In the genomic region with DNA sequence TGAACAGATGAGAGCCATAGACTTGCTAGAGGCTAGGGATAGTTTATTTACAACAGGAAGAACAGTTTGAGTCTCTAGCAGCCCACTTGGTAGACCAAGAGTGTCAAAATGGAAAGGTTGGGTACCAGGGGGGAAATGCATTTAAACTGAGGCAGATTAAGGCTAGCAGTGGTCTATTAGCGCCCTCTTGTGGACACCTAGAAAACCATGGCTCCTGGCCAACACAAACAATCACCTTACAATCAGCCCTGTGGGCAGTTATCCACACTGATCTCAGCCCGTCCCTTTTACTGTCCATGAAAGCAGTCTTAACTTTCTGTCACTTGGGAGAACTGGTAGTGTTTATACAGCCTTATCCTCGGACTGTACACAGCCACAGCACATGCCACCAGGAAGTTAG, we compare ENCODE assay signal across 9 mouse cellular contexts. TPM values are rescaled to one million over a fixed set of nuclear protein-coding genes. Genes with fewer than 3 reads are reported as not detected.
DNase-seq lines count a peak whose midpoint lies in the region; ATAC-seq and TF ChIP-seq lines count a peak whose summit lies in the region.
"Had no signal": no experiment of that assay in that cellular context is flagged by ENCODE, and none has a peak within 500 bp of the region (broad histone marks: within the 10 kb centered on the region; RNA-seq: fewer than 3 reads in every experiment).

No protein-coding gene starts in this region.

- 4% methylated on average over 3 of the region's 3 CpGs for WGBS in kidney, adult 2 months
- WGBS in kidney, embryonic 15.5 days = 5% methylated on average over 3 of the region's 3 CpGs
- 4% methylated on average over 3 of the region's 3 CpGs for WGBS in heart, postnatal 0 days
- 2% methylated on average over 3 of the region's 3 CpGs for WGBS in stomach, embryonic 14.5 days

- no peak overlapping the region for H3K4me2 ChIP-seq in kidney, embryonic 15.5 days
- no peak overlapping the region for H3K4me2 ChIP-seq in heart, postnatal 0 days (ENCODE audit: low read depth, low read length)
- no peak overlapping the region for H3K4me2 ChIP-seq in stomach, embryonic 14.5 days (replicated peaks; ENCODE audit: low read depth, low read length)

- TF ChIP-seq EP300 in heart, postnatal 0 days (IDR thresholded peaks at IDR 0.05; ENCODE audit: low read depth) = no peak

- H3K36me3 ChIP-seq in kidney, adult 2 months (ENCODE audit: control insufficient read depth, insufficient read depth, low read length) = 0 out of 2 replicates have a peak, but pooled peaks cover 1% of the 10 kb centered on the region
- H3K36me3 ChIP-seq in kidney, embryonic 15.5 days = peaks cover 26% of the 10 kb centered on the region
- peaks cover 27% of the 10 kb centered on the region for H3K36me3 ChIP-seq in heart, postnatal 0 days (replicated peaks; ENCODE audit: control insufficient read depth, insufficient read depth, low read length)
- H3K36me3 ChIP-seq in stomach, embryonic 14.5 days (ENCODE audit: control insufficient read depth, insufficient read depth, low read length) = peaks cover 21% of the 10 kb centered on the region

- DNase-seq in kidney, adult 2 months = peak; percentile 75
- peak; percentile 58 for DNase-seq in adrenal gland, adult 2 months
- peak; percentile 73 for DNase-seq in embryo, embryonic 9.5 days (ENCODE audit: extremely low spot score)
- peak; percentile 35 for DNase-seq in heart, postnatal 0 days (ENCODE audit: low spot score)
- DNase-seq in layer of hippocampus, adult 9-11 months = peak; percentile 43

- H3K27me3 ChIP-seq in kidney, adult 2 months (replicated peaks; ENCODE audit: control insufficient read depth, insufficient read depth, low read length) = no peaks in the 10 kb centered on the region
- no peaks in the 10 kb centered on the region for H3K27me3 ChIP-seq in kidney, embryonic 15.5 days
- no peaks in the 10 kb centered on the region for H3K27me3 ChIP-seq in heart, postnatal 0 days (ENCODE audit: control insufficient read depth, insufficient read depth, low read length)
- H3K27me3 ChIP-seq in stomach, embryonic 14.5 days (ENCODE audit: control insufficient read depth, insufficient read depth, low read length) = no peaks in the 10 kb centered on the region

- no peak overlapping the region for H3K27ac ChIP-seq in kidney, adult 2 months (ENCODE audit: insufficient read depth, low read depth, low read length)
- no peak overlapping the region for H3K27ac ChIP-seq in kidney, embryonic 15.5 days
- no peak overlapping the region for H3K27ac ChIP-seq in heart, postnatal 0 days (ENCODE audit: low read depth)
- no peak overlapping the region for H3K27ac ChIP-seq in stomach, embryonic 14.5 days (ENCODE audit: low read length)

- TF ChIP-seq CTCF in kidney, adult 2 months (conservative IDR thresholded peaks at IDR 0.05; ENCODE audit: insufficient read depth, insufficient read length, low read depth, low read length) = peak; percentile 85
- TF ChIP-seq CTCF in heart, postnatal 0 days (IDR thresholded peaks at IDR 0.05; ENCODE audit: low read depth) = peak; percentile 82

- H3K9me3 ChIP-seq in kidney, embryonic 15.5 days (replicated peaks) = no peaks in the 10 kb centered on the region
- H3K9me3 ChIP-seq in heart, postnatal 0 days (replicated peaks; ENCODE audit: control insufficient read depth, low read length) = no peaks in the 10 kb centered on the region
- no peaks in the 10 kb centered on the region for H3K9me3 ChIP-seq in stomach, embryonic 14.5 days (ENCODE audit: control insufficient read depth, low read depth, low read length)

- no peak for TF ChIP-seq POLR2A in kidney, adult 2 months (IDR thresholded peaks at IDR 0.05; ENCODE audit: low read depth, low read length)

- no peak overlapping the region for H3K9ac ChIP-seq in kidney, embryonic 15.5 days
- no peak overlapping the region for H3K9ac ChIP-seq in heart, postnatal 0 days (replicated peaks; ENCODE audit: low read depth, low read length)
- no peak overlapping the region for H3K9ac ChIP-seq in stomach, embryonic 14.5 days (replicated peaks; ENCODE audit: low read depth, low read length)

- ATAC-seq in kidney, embryonic 15.5 days (replicated peaks; ENCODE audit: low FRiP score) = no peak
- ATAC-seq in heart, postnatal 0 days (ENCODE audit: insufficient read depth, low read depth) = peak; percentile 1; the same call in 1 of the 2 replicates
- peak; percentile 51 for ATAC-seq in megakaryocyte progenitor cell, adult 5-6 weeks (replicated peaks; ENCODE audit: poor library complexity)
- peak; percentile 43; the same call in 1 of the 2 replicates for ATAC-seq in stomach, embryonic 14.5 days (ENCODE audit: insufficient number of reproducible peaks, insufficient read depth, low FRiP score, low read depth)

- no peak overlapping the region for H3K4me3 ChIP-seq in kidney, adult 2 months (ENCODE audit: insufficient read depth, low read depth, low read length)
- no peak overlapping the region for H3K4me3 ChIP-seq in kidney, embryonic 15.5 days (replicated peaks)
- H3K4me3 ChIP-seq in heart, postnatal 0 days (ENCODE audit: low read depth, low read length) = no peak overlapping the region
- no peak overlapping the region for H3K4me3 ChIP-seq in stomach, embryonic 14.5 days (ENCODE audit: low read depth, low read length)
- H3K4me3 ChIP-seq: myocyte had no signal

- no peaks in the 10 kb centered on the region for H3K4me1 ChIP-seq in kidney, adult 2 months (ENCODE audit: control insufficient read depth, insufficient read depth, low read length)
- peaks cover 18% of the 10 kb centered on the region for H3K4me1 ChIP-seq in kidney, embryonic 15.5 days
- 0 out of 2 replicates have a peak, but pooled peaks cover 4% of the 10 kb centered on the region for H3K4me1 ChIP-seq in heart, postnatal 0 days (ENCODE audit: control insufficient read depth, insufficient read depth)
- H3K4me1 ChIP-seq in stomach, embryonic 14.5 days (ENCODE audit: control insufficient read depth, insufficient read depth, low read length) = peaks cover 9% of the 10 kb centered on the region; the same call in 1 of the 2 replicates

RNA-seq across cellular contexts. Expression of gene Eif1b, which starts 4.7 kb away (rescaled TPM):
- 40.7 and 41.0 TPM in 2 replicates for polyA plus RNA-seq in kidney, adult 2 months (2012; rRNA removed)
- polyA plus RNA-seq in kidney, embryonic 15.5 days (2015; fragmentation: Nextera tagmentation; extraction: Ambion mirVana) = 158 and 175 TPM in 2 replicates
- 10 to 100 TPM; 55.4 to 59.7 TPM for total RNA-seq in adrenal gland, adult 2 months (2021)
- polyA plus RNA-seq in adrenal gland, adult 2 months (2012; rRNA removed) = 105 and 114 TPM in 2 replicates
- total RNA-seq in heart, postnatal 0 days (2014; rRNA removed; ENCODE audit: low replicate concordance) = 50.9 and 65.9 TPM in 2 replicates
- 136 and 137 TPM in 2 replicates for polyA plus RNA-seq in heart, postnatal 0 days (2015; fragmentation: Nextera tagmentation; extraction: Ambion mirVana)
- 61.7 and 79.5 TPM in 2 replicates for total RNA-seq in megakaryocyte progenitor cell, adult 5-6 weeks (2015)
- 93.5 and 120 TPM in 2 replicates for total RNA-seq in megakaryocyte progenitor cell, adult 5-6 weeks (2017)
- 178 and 187 TPM in 2 replicates for polyA plus RNA-seq in stomach, embryonic 14.5 days (2014; fragmentation: Nextera tagmentation; extraction: Ambion mirVana)

RNA-seq across cellular contexts. Expression of gene Entpd3, which starts 42.9 kb away (rescaled TPM):
- polyA plus RNA-seq in kidney, adult 2 months (2012; rRNA removed) = 0.53 and 0.64 TPM in 2 replicates
- polyA plus RNA-seq in kidney, embryonic 15.5 days (2015; fragmentation: Nextera tagmentation; extraction: Ambion mirVana) = 1.5 and 2.0 TPM in 2 replicates
- total RNA-seq in adrenal gland, adult 2 months (2021) = 1 to 10 TPM in 1 of 2 experiments, under 1 TPM in 1; 0.66 to 2.9 TPM
- 7.8 and 13.3 TPM in 2 replicates for polyA plus RNA-seq in adrenal gland, adult 2 months (2012; rRNA removed)
- total RNA-seq in heart, postnatal 0 days (2014; rRNA removed; ENCODE audit: low replicate concordance) = 0.23 and 2.8 TPM in 2 replicates
- polyA plus RNA-seq in heart, postnatal 0 days (2015; fragmentation: Nextera tagmentation; extraction: Ambion mirVana) = 0.05 TPM in 1 of 2 replicates, not detected in the other
- not detected in 2 replicates for total RNA-seq in megakaryocyte progenitor cell, adult 5-6 weeks (2015)
- total RNA-seq in megakaryocyte progenitor cell, adult 5-6 weeks (2017) = not detected in 2 replicates
- polyA plus RNA-seq in stomach, embryonic 14.5 days (2014; fragmentation: Nextera tagmentation; extraction: Ambion mirVana) = 6.3 and 7.7 TPM in 2 replicates
